Mouse (Mus musculus): ENCODE measurements around the gene Slirp. TPM values are rescaled to one million over a fixed set of nuclear protein-coding genes. Genes with fewer than 3 reads are reported as not detected.
"Not testable (repeated sequence)": the region's sequence is repeated elsewhere in the genome, so short reads cannot be mapped to it uniquely, and the experiment has no call there.

Slirp gene
- polyA plus RNA-seq, 1 experiment: 21.7 TPM

- DNase-seq (ENCODE audit: low read depth, low spot score): no peak
- 88% methylated on average over 5 of the region's 5 CpGs for WGBS
These were observed 17.2 kb upstream of the Slirp start for GRCm38 (mm10) chr12:87426354-87427031.

GRCm38 (mm10) chr12:87428295-87428694 lies 15.4 kb upstream of the Slirp start:
- DNase-seq (ENCODE audit: low read depth, low spot score): no peak
- WGBS: 79% methylated on average over 2 of the region's 2 CpGs

- no peak for DNase-seq (ENCODE audit: low read depth, low spot score)
- WGBS: 64% methylated on average over 8 of the region's 8 CpGs
These were observed 14.8 kb upstream of the Slirp start for GRCm38 (mm10) chr12:87428885-87429284.

- 10% methylated on average over 12 of the region's 12 CpGs for WGBS
- DNase-seq (ENCODE audit: low read depth, low spot score): no peak
These were observed 1.2 kb upstream of the Slirp start for GRCm38 (mm10) chr12:87442177-87443114.

- no peak for DNase-seq (ENCODE audit: low read depth, low spot score)
- WGBS: under 1% methylated on average over 33 of the region's 33 CpGs
These were observed 489 bp upstream of the Slirp start for GRCm38 (mm10) chr12:87443115-87443699.

- no peak for DNase-seq (ENCODE audit: low read depth, low spot score)
- WGBS: 2% methylated on average over 16 of the region's 16 CpGs
These were observed 515 bp downstream of the Slirp start for GRCm38 (mm10) chr12:87444211-87444610.

- DNase-seq (ENCODE audit: low read depth, low spot score): no peak
- 89% methylated on average over 9 of the region's 9 CpGs for WGBS
These were observed 5.8 kb downstream of the Slirp start for GRCm38 (mm10) chr12:87449456-87449855.

GRCm38 (mm10) chr12:87464678-87465297 lies 21.1 kb downstream of the Slirp start:
- WGBS: 51% methylated on average over 6 of the region's 6 CpGs

GRCm38 (mm10) chr12:87470263-87471136 lies 26.8 kb downstream of the Slirp start:
- no peak for DNase-seq (ENCODE audit: low read depth, low spot score)

More at GRCm38 (mm10) chr12:87464678-87465297, 21.1 kb downstream of the Slirp start:
- no peak for DNase-seq (ENCODE audit: low read depth, low spot score)

GRCm38 (mm10) chr12:87471421-87471963 lies 27.8 kb downstream of the Slirp start:
- under 1% methylated on average over 19 of the region's 19 CpGs for WGBS
- DNase-seq (ENCODE audit: low read depth, low spot score): no peak

More at GRCm38 (mm10) chr12:87470263-87471136, 26.8 kb downstream of the Slirp start:
- 43% methylated on average over 7 of the region's 7 CpGs for WGBS

GRCm38 (mm10) chr12:87471964-87472786 lies 28.5 kb downstream of the Slirp start, which contains the start of gene Snw1:
Gene Snw1, minus strand, starts transcription at chr12:87472274.
- peak; percentile 97 for DNase-seq (ENCODE audit: low read depth, low spot score)
- 3% methylated on average over 45 of the region's 45 CpGs for WGBS

GRCm38 (mm10) chr12:87474756-87475155 lies 31.1 kb downstream of the Slirp start:
- WGBS: 77% methylated on average over 3 of the region's 3 CpGs
- no peak for DNase-seq (ENCODE audit: low read depth, low spot score)

- DNase-seq (ENCODE audit: low read depth, low spot score): not testable (repeated sequence)
- WGBS: 82% methylated on average over 5 of the region's 5 CpGs
These were observed 38.8 kb downstream of the Slirp start for GRCm38 (mm10) chr12:87482482-87482881.

- 43% methylated on average over 2 of the region's 2 CpGs for WGBS
- DNase-seq (ENCODE audit: low read depth, low spot score): not testable (repeated sequence)
These were observed 45.0 kb downstream of the Slirp start for GRCm38 (mm10) chr12:87488683-87489082.

- WGBS: 96% methylated on average over 3 of the region's 3 CpGs
- not testable (repeated sequence) for DNase-seq (ENCODE audit: low read depth, low spot score)
These were observed 50.7 kb downstream of the Slirp start, which contains the start of gene Gm5788 for GRCm38 (mm10) chr12:87494421-87494820. Gene Gm5788, plus strand, starts transcription at chr12:87494721.

Data from large intestine, adult 2 months (tissue).